Mouse (Mus musculus) intestine, embryonic 14.5 days (tissue): ENCODE data around the gene Tle4. TPM values are rescaled to one million over a fixed set of nuclear protein-coding genes. Genes with fewer than 3 reads are reported as not detected.

Experiments
- ATAC-seq: fragments of 200-750 bp; cut with Nextera tagmentation; replicated peaks from 2 replicates; pipeline ENCODE4 v1.8.0; 2017; ENCODE audit warnings: low read depth, moderate number of reproducible peaks, moderate TSS enrichment, moderate library complexity; ENCODE audit not compliant: low FRiP score, low TSS enrichment
- DNase-seq: peaks from one replicate; pipeline ENCODE4 v3.0.0-alpha.2; 2018; ENCODE audit warnings: low spot score
- H3K27ac ChIP-seq: fragments of 300-500 bp; sonication (generic); 2 replicates; pipeline ENCODE4 v1.5.1; 2014; ENCODE audit warnings: low read depth, mild to moderate bottlenecking, control low read depth
- H3K27me3 ChIP-seq: fragments of 300-500 bp; sonication (generic); replicated peaks from 2 replicates; pipeline ENCODE4 v1.6.1; 2014; ENCODE audit warnings: low read length, control low read depth; ENCODE audit not compliant: control insufficient read depth, insufficient read depth
- H3K36me3 ChIP-seq: fragments of 300-500 bp; sonication (generic); 2 replicates; pipeline ENCODE4 v1.6.1; 2014; ENCODE audit warnings: low read length, control low read depth; ENCODE audit not compliant: control insufficient read depth, insufficient read depth
- H3K4me1 ChIP-seq: fragments of 300-500 bp; sonication (generic); replicated peaks from 2 replicates; pipeline ENCODE4 v1.6.1; 2014; ENCODE audit warnings: low read length, control low read depth, mixed read lengths; ENCODE audit not compliant: control insufficient read depth, insufficient read depth
- H3K4me2 ChIP-seq: fragments of 300-500 bp; sonication (generic); 2 replicates; pipeline ENCODE4 v1.6.1; 2014; ENCODE audit warnings: low read length
- H3K4me3 ChIP-seq: fragments of 300-500 bp; sonication (generic); 2 replicates; pipeline ENCODE4 v1.5.1; 2014; ENCODE audit warnings: low read depth, low read length, control low read depth, mixed read lengths
- H3K9ac ChIP-seq: fragments of 300-500 bp; sonication (generic); 2 replicates; pipeline ENCODE4 v1.6.1; 2014; ENCODE audit warnings: mild to moderate bottlenecking, low read length
- H3K9me3 ChIP-seq: fragments of 300-500 bp; sonication (generic); 2 replicates; pipeline ENCODE4 v1.6.1; 2016; ENCODE audit warnings: low read length, control low read depth; ENCODE audit not compliant: control insufficient read depth
- WGBS: fragments of 180-500 bp; shearing (Covaris S2); extraction: QIAGEN DNeasy Blood & Tissue Kit; methylation state at CpG from one replicate; pipeline ENCODE4 v1.1.7; 2014; 5-methylcytosine and 5-hydroxymethylcytosine counted together
- polyA plus RNA-seq: library from polyadenylated mRNA; unstranded; fragments of >200 nt; fragmentation: Nextera tagmentation; extraction: Ambion mirVana; gene quantifications from 2 replicates; pipeline ENCODE4 v1.2.1, GENCODE M21; 2014

The Tle4 gene
- polyA plus RNA-seq, 1 experiment from 2014 or later: 15.5 TPM

DNA sequence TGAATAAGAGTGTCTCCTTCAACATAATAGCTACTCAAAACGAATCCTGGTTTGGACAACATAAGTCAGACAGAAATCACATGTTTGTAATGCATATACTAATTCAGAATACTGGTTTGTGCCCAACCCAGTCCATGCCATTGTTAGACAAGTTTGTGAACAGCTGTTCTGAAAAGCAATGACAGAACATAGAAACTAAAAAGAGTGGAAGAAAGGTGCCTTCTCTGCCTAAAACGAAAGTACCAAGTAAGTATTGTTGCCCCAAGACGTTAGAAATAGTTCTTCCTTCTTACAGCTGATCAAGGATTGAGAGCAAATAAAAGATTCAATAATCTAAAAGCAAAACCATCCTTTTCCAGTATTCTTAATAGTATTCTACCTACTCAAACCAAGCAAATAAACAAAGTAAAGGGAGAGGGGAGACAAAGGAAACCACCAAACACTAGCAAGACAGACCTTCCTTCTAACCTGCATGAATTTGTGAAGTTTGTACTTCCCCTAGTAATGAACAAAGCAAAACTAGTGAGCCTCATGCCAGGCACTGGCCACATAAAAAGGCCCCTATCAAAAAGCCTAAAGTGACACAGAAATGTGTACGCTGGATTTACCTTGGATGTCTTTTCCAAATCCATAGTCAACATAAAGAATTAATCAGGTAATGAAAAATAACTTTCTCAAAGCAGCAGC, 34.4 kb downstream of the Tle4 start:
- no peak overlapping the region for H3K9ac ChIP-seq
- no peaks in the 10 kb centered on the region for H3K4me1 ChIP-seq
- ATAC-seq: no peak
- no peaks in the 10 kb centered on the region for H3K9me3 ChIP-seq
- peaks cover 6% of the 10 kb centered on the region; the same call in 1 of the 2 replicates for H3K36me3 ChIP-seq
- H3K27ac ChIP-seq: no peak overlapping the region
- 85% methylated on average over 4 of the region's 4 CpGs for WGBS
- no peak for DNase-seq
- H3K4me3 ChIP-seq: no peak overlapping the region
- no peaks in the 10 kb centered on the region for H3K27me3 ChIP-seq
- H3K4me2 ChIP-seq: no peak overlapping the region

DNA sequence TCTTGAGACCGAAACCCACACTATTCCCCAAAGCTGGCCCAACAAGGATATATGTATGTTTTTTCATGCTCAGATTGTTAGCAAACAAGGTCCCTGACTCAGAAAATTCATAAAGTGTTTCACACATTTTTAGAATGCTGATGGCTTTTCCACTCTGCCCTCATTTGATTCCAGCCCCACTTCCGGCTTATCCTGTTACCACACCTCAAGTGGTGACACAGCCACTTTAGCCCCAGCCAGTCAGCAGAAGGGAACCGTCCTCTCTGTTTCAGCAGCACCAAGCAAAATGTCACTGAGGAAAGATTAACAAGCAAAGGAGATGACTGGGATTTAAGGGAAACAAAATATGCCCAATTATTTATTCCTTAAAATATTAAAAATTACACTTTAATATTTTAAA, 50.0 kb downstream of the Tle4 start:
- Histone ChIP-seq H3K9ac (no peak overlapping the region), H3K9me3 (no peaks in the 10 kb centered on the region), H3K27me3 (no peaks in the 10 kb centered on the region), H3K4me3 (no peak overlapping the region), H3K27ac (no peak overlapping the region), H3K4me1 (no peaks in the 10 kb centered on the region), H3K4me2 (no peak overlapping the region), H3K36me3 (no peaks in the 10 kb centered on the region)
- WGBS: 94% methylated on average over 3 of the region's 3 CpGs
- ATAC-seq (no peak), DNase-seq (no peak)

DNA sequence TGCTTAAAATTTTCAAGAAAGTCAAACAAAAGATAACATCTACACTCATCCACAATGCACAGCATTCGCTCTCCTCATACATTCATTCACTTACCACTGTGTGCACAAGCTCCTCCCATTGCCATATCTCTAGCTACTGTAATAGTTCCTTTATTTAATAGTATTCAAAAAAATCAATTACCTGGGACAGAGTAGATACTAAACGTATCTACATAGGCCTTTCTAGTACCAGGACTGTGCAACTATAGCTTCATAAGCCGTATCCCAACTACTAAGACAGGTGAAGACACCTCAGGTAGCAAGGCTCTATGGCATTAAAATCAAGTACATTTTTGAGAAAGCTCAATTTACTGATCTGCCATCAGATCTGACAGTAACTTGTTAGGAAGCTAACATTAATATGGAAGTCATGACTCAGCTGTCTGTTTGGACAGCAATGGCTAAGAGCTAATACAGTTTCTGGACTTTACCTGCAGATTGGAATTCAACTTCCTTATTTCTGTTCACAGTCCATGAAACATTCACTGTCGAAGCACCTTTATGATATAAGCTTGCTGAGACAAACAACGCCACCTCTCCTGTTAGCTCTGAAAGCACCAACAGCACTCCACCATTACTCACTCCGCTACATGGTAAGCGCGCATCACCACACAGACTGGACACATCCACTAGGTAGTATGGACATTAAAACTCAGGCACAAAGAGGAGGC, 50.6 kb downstream of the Tle4 start:
- Histone ChIP-seq H3K4me1 (no peaks in the 10 kb centered on the region), H3K9me3 (no peaks in the 10 kb centered on the region)
- no peak for ATAC-seq

GRCm38 (mm10) chr19:14545485-14545884, 52.4 kb downstream of the Tle4 start:
- WGBS: 94% methylated on average over 1 of the region's 1 CpGs

More for the DNA sequence above, 50.6 kb downstream of the Tle4 start:
- H3K9ac ChIP-seq: no peak overlapping the region
- no peaks in the 10 kb centered on the region for H3K36me3 ChIP-seq
- H3K27ac ChIP-seq: no peak overlapping the region
- WGBS: 95% methylated on average over 8 of the region's 8 CpGs
- DNase-seq: no peak
- H3K27me3 ChIP-seq: no peaks in the 10 kb centered on the region
- H3K4me2 ChIP-seq: no peak overlapping the region
- H3K4me3 ChIP-seq: no peak overlapping the region

GRCm38 (mm10) chr19:14543305-14543704, 54.5 kb downstream of the Tle4 start:
- Histone ChIP-seq H3K4me2 (no peak overlapping the region), H3K9ac (no peak overlapping the region), H3K36me3 (no peaks in the 10 kb centered on the region), H3K27ac (no peak overlapping the region), H3K4me1 (no peaks in the 10 kb centered on the region), H3K9me3 (no peaks in the 10 kb centered on the region), H3K27me3 (no peaks in the 10 kb centered on the region), H3K4me3 (no peak overlapping the region)
- ATAC-seq (no peak), DNase-seq (no peak)
- WGBS: 78% methylated on average over 1 of the region's 1 CpGs

More at GRCm38 (mm10) chr19:14545485-14545884, 52.4 kb downstream of the Tle4 start:
- H3K4me3 ChIP-seq: no peak overlapping the region
- H3K9ac ChIP-seq: no peak overlapping the region
- H3K36me3 ChIP-seq: no peaks in the 10 kb centered on the region
- H3K4me1 ChIP-seq: no peaks in the 10 kb centered on the region
- no peaks in the 10 kb centered on the region for H3K27me3 ChIP-seq
- H3K4me2 ChIP-seq: no peak overlapping the region
- H3K27ac ChIP-seq: no peak overlapping the region
- no peaks in the 10 kb centered on the region for H3K9me3 ChIP-seq
- ATAC-seq (no peak), DNase-seq (no peak)

DNA sequence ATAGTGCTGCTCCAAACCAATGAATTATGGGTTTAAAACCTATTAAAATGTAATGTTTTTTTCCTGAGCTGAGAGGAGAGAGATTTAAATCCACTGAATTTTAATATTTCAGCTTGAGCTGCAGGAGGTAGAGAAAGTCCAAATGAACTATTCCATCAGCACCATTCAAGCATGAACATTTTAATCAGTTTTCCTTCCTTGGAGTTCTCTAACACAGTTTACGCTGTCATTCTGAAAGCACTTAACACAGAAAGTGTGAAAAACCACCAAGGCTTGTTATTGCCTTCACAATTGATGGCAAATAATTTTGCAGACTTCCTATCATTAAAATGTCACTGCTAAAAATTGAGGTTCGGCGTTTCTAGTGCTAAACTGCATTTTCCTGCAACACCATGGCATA, 57.2 kb downstream of the Tle4 start:
- DNase-seq: no peak
- Histone ChIP-seq H3K36me3 (no peaks in the 10 kb centered on the region), H3K9me3 (no peaks in the 10 kb centered on the region), H3K9ac (no peak overlapping the region), H3K4me2 (no peak overlapping the region), H3K4me1 (no peaks in the 10 kb centered on the region), H3K27ac (no peak overlapping the region), H3K27me3 (no peaks in the 10 kb centered on the region), H3K4me3 (no peak overlapping the region)
- WGBS: 85% methylated on average over 3 of the region's 3 CpGs
- ATAC-seq: no peak

- 91% methylated on average over 2 of the region's 2 CpGs for WGBS
- Histone ChIP-seq H3K27me3 (no peaks in the 10 kb centered on the region), H3K4me3 (no peak overlapping the region), H3K4me2 (no peak overlapping the region), H3K4me1 (no peaks in the 10 kb centered on the region), H3K9ac (no peak overlapping the region), H3K27ac (no peak overlapping the region), H3K36me3 (no peaks in the 10 kb centered on the region), H3K9me3 (no peaks in the 10 kb centered on the region)
- ATAC-seq: no peak
- DNase-seq: no peak
Measured at GRCm38 (mm10) chr19:14536676-14537075, 61.2 kb downstream of the Tle4 start.

- ATAC-seq: no peak
- Histone ChIP-seq H3K4me2 (no peak overlapping the region), H3K4me3 (no peak overlapping the region), H3K9ac (no peak overlapping the region), H3K4me1 (no peaks in the 10 kb centered on the region), H3K36me3 (no peaks in the 10 kb centered on the region), H3K27me3 (no peaks in the 10 kb centered on the region), H3K27ac (no peak overlapping the region), H3K9me3 (no peaks in the 10 kb centered on the region)
- no peak for DNase-seq
Measured at GRCm38 (mm10) chr19:14534447-14534846, 63.4 kb downstream of the Tle4 start.

- Histone ChIP-seq H3K27ac (no peak overlapping the region), H3K36me3 (no peaks in the 10 kb centered on the region), H3K9ac (no peak overlapping the region), H3K4me1 (no peaks in the 10 kb centered on the region), H3K27me3 (no peaks in the 10 kb centered on the region), H3K9me3 (no peaks in the 10 kb centered on the region), H3K4me3 (no peak overlapping the region), H3K4me2 (no peak overlapping the region)
- WGBS: 96% methylated on average over 6 of the region's 6 CpGs
- ATAC-seq (no peak), DNase-seq (no peak)
Measured at GRCm38 (mm10) chr19:14532861-14533260, 65.0 kb downstream of the Tle4 start.
